Mouse (Mus musculus): ENCODE measurements around the gene Rab6b. TPM values are rescaled to one million over a fixed set of nuclear protein-coding genes. Genes with fewer than 3 reads are reported as not detected.
A peak's percentile ranks its signal among the peaks of the same experiment; 100 is the strongest.

The Rab6b gene
- total and polyA plus RNA-seq, 3 experiments: 0.04 to 0.19 TPM; not detected in 1

DNA sequence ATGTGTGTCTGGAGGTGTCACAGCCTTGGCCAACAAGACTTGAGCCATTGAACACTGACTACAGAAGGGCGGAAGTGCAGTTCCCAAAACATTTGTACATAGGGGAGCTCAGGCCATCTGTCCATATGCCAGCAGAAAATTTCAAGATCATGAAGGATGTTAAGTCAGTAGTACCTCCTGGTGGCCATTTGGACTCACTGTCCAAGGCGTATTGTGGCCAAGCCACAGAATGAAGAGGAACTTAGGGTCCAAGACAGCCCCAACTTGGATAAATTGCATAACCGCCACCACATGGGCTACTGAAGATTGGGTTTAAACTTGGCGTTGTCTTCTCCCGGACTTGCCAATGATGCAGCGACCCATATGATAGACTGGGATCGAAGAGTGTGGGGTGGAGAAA is 64.1 kb downstream of the Rab6b start:
- H3K79me2 ChIP-seq (replicated peaks; ENCODE audit: control insufficient read depth, extremely low read depth, insufficient read depth, poor library complexity, severe bottlenecking): no peaks in the 10 kb centered on the region
- H3K36me3 ChIP-seq (replicated peaks in 1 of 2; ENCODE audit: control insufficient read depth in 1 of 2, insufficient read depth in 1 of 2, low read length in 1 of 2): no peaks in the 10 kb centered on the region
- H3K9ac ChIP-seq (ENCODE audit: insufficient read depth, low read depth): no peak overlapping the region
- in situ Hi-C loops (cut with MboI; ENCODE audit: low pct_ligation_motif_present, low pct_unique_long_range_greater_than_20kb, low sequenced_read_pairs): loop anchor here (5.0 kb wide), 1 partner anchor 83 kb away; no protein-coding TSS in a partner anchor
- TF ChIP-seq CTCF (conservative IDR thresholded peaks at IDR 0.05 in 1 of 2, IDR thresholded peaks at IDR 0.05 in 1 of 2; ENCODE audit: low read depth in 2 of 2, low read length in 2 of 2): peak in 1 of 2 experiments; percentile 66; a peak in 2 of 4 replicates
- peak; percentile 59 for TF ChIP-seq RAD21 (IDR thresholded peaks at IDR 0.05; ENCODE audit: low read depth, low read length)
- TF ChIP-seq SMC3 (IDR thresholded peaks at IDR 0.05; ENCODE audit: low read depth, low read length): peak; percentile 55
- no peak for TF ChIP-seq GABPA (IDR thresholded peaks at IDR 0.05; ENCODE audit: insufficient replicate concordance, low read depth, low read length)
- no peak for TF ChIP-seq ZNF384 (IDR thresholded peaks at IDR 0.05; ENCODE audit: low read depth, low read length)
- no peak for TF ChIP-seq SIN3A (IDR thresholded peaks at IDR 0.05; ENCODE audit: low read length)
- no peak overlapping the region for H3K4me3 ChIP-seq (replicated peaks in 1 of 3; ENCODE audit: low read depth in 2 of 3, low read length in 2 of 3, poor library complexity in 1 of 3)
- H3K9me3 ChIP-seq (replicated peaks; ENCODE audit: low read length): no peaks in the 10 kb centered on the region
- H3K4me2 ChIP-seq (ENCODE audit: insufficient read depth, low read depth, poor library complexity, severe bottlenecking): no peak overlapping the region
- H3K4me1 ChIP-seq (ENCODE audit: control insufficient read depth in 1 of 2, insufficient read depth in 2 of 2): 0 out of 4 replicates have a peak, but pooled peaks cover 0 to 6% of the 10 kb centered on the region in 2 experiments
- H3K27me3 ChIP-seq (replicated peaks): peaks cover 25% of the 10 kb centered on the region
- H3K27ac ChIP-seq (ENCODE audit: insufficient read depth, low read depth): no peak overlapping the region
- DNase-seq (ENCODE audit: extremely low read depth): no peak
- dilution Hi-C loops (cut with MboI; ENCODE audit: extremely low pct_ligation_motif_present, extremely low pct_unique_long_range_greater_than_20kb, low sequenced_read_pairs): no loop called here

- H3K4me3 ChIP-seq (replicated peaks in 1 of 3; ENCODE audit: low read depth in 2 of 3, low read length in 2 of 3, poor library complexity in 1 of 3): no peak overlapping the region
- no peaks in the 10 kb centered on the region for H3K36me3 ChIP-seq (replicated peaks in 1 of 2; ENCODE audit: control insufficient read depth in 1 of 2, insufficient read depth in 1 of 2, low read length in 1 of 2)
- DNase-seq (ENCODE audit: extremely low read depth): no peak
- dilution Hi-C loops (cut with MboI; ENCODE audit: extremely low pct_ligation_motif_present, extremely low pct_unique_long_range_greater_than_20kb, low sequenced_read_pairs) (no loop called here), in situ Hi-C loops (cut with MboI; ENCODE audit: low pct_ligation_motif_present, low pct_unique_long_range_greater_than_20kb, low sequenced_read_pairs) (no loop called here)
- H3K4me2 ChIP-seq (ENCODE audit: insufficient read depth, low read depth, poor library complexity, severe bottlenecking): no peak overlapping the region
- no peak for TF ChIP-seq HCFC1 (IDR thresholded peaks at IDR 0.05; ENCODE audit: low read depth, low read length)
- no peak for TF ChIP-seq RAD21 (IDR thresholded peaks at IDR 0.05; ENCODE audit: low read depth, low read length)
- TF ChIP-seq ETS1 (conservative IDR thresholded peaks at IDR 0.05; ENCODE audit: low read depth, low read length): no peak
- no peak for TF ChIP-seq IRF4 (IDR thresholded peaks at IDR 0.05; ENCODE audit: low read depth, low read length)
- no peak for TF ChIP-seq USF1 (IDR thresholded peaks at IDR 0.05; ENCODE audit: low read depth, low read length)
- no peak for TF ChIP-seq RCOR1 (conservative IDR thresholded peaks at IDR 0.05; ENCODE audit: low read depth, low read length)
- TF ChIP-seq UBTF (IDR thresholded peaks at IDR 0.05; ENCODE audit: low read depth, low read length): no peak
- no peak for TF ChIP-seq EP300 (IDR thresholded peaks at IDR 0.05; ENCODE audit: low read length)
- no peak for TF ChIP-seq NELFE (IDR thresholded peaks at IDR 0.05; ENCODE audit: low read depth, low read length)
- no peak for TF ChIP-seq ZKSCAN1 (IDR thresholded peaks at IDR 0.05; ENCODE audit: borderline replicate concordance, low read depth, low read length)
- no peak for TF ChIP-seq SIN3A (IDR thresholded peaks at IDR 0.05; ENCODE audit: low read length)
- TF ChIP-seq GABPA (IDR thresholded peaks at IDR 0.05; ENCODE audit: insufficient replicate concordance, low read depth, low read length): no peak
- no peak for TF ChIP-seq BHLHE40 (IDR thresholded peaks at IDR 0.05; ENCODE audit: low read depth, low read length)
- no peak for TF ChIP-seq MAZ (IDR thresholded peaks at IDR 0.05; ENCODE audit: low read depth, low read length)
- no peaks in the 10 kb centered on the region for H3K79me2 ChIP-seq (replicated peaks; ENCODE audit: control insufficient read depth, extremely low read depth, insufficient read depth, poor library complexity, severe bottlenecking)
- H3K4me1 ChIP-seq (ENCODE audit: control insufficient read depth in 1 of 2, insufficient read depth in 2 of 2): 0 out of 4 replicates have a peak, but pooled peaks cover 3% of the 10 kb centered on the region in 2 experiments
- H3K9ac ChIP-seq (ENCODE audit: insufficient read depth, low read depth): no peak overlapping the region
- peaks cover 9% of the 10 kb centered on the region for H3K27me3 ChIP-seq (replicated peaks)
- no peak overlapping the region for H3K27ac ChIP-seq (ENCODE audit: insufficient read depth, low read depth)
- no peaks in the 10 kb centered on the region for H3K9me3 ChIP-seq (replicated peaks; ENCODE audit: low read length)
These were observed 68.7 kb downstream of the Rab6b start for GRCm38 (mm10) chr9:103180303-103180702.

Measured in CH12.LX (cell line).